Mouse (Mus musculus): ENCODE measurements around the gene Col19a1.

- TF ChIP-seq CTCF (IDR thresholded peaks at IDR 0.05; ENCODE audit: borderline replicate concordance, control insufficient read depth, extremely low read depth, insufficient read depth, low read length, poor library complexity) (no peak), POLR2A (IDR thresholded peaks at IDR 0.05; ENCODE audit: control insufficient read depth, extremely low read depth, insufficient read depth, low read length, poor library complexity) (no peak)
Observed at GRCm38 (mm10) chr1:24547574-24547973, 39.7 kb downstream of the Col19a1 start.

All from thymus, adult 2 months (tissue).